ENCODE assay signal across 8 mouse cellular contexts in genomic region chr7:45896517-45897257, GRCm38 (mm10). TPM values are rescaled to one million over a fixed set of nuclear protein-coding genes. Genes with fewer than 3 reads are reported as not detected.
DNase-seq lines count a peak whose midpoint lies in the region; ATAC-seq lines count a peak whose summit lies in the region.

Syngr4 (minus strand) TSS chr7:45896714.
Tmem143 (plus strand) TSS chr7:45896941.

- H3K27me3 ChIP-seq in hindbrain, embryonic 11.5 days (ENCODE audit: control insufficient read depth, insufficient read depth, low read length) = no peaks in the 10 kb centered on the region

- H3K9ac ChIP-seq in hindbrain, embryonic 11.5 days (ENCODE audit: low read depth, low read length) = peak within 1 kb of the TSS; percentile 62

- no peaks in the 10 kb centered on the region for H3K9me3 ChIP-seq in hindbrain, embryonic 11.5 days (ENCODE audit: control insufficient read depth, low read length)

- 0 out of 2 replicates have a peak within 1 kb of the TSS, but pooled peaks have one; percentile 1 for H3K27ac ChIP-seq in hindbrain, embryonic 11.5 days (ENCODE audit: low read depth, low read length)

- no peaks in the 10 kb centered on the region for H3K36me3 ChIP-seq in hindbrain, embryonic 11.5 days (ENCODE audit: control insufficient read depth, insufficient read depth, low read length)

- no peaks in the 10 kb centered on the region for H3K4me1 ChIP-seq in hindbrain, embryonic 11.5 days (replicated peaks; ENCODE audit: control insufficient read depth, insufficient read depth, low read length)

- peak within 1 kb of the TSS; percentile 71 for H3K4me2 ChIP-seq in hindbrain, embryonic 11.5 days (replicated peaks; ENCODE audit: low read depth, low read length)

- peak; percentile 91 for ATAC-seq in hindbrain, embryonic 11.5 days (ENCODE audit: low FRiP score)

- DNase-seq in Muller cell, postnatal 12 days (ENCODE audit: inconsistent ontology term) = peak; percentile 96
- peak; percentile 99 for DNase-seq in cerebellum, adult 9-11 months
- DNase-seq in frontal cortex, adult 2 months (ENCODE audit: extremely low spot score in 1 of 2, low spot score in 1 of 2) = peak; percentile 97
- peak; percentile 98 for DNase-seq in hindbrain, embryonic 11.5 days (ENCODE audit: low spot score)
- peak; percentile 95 to 96 for DNase-seq in layer of hippocampus, postnatal 10 days (ENCODE audit: low spot score in 2 of 2)
- DNase-seq in lung, postnatal 10 days = peak; percentile 99
- peak; percentile 96 for DNase-seq in ovary, postnatal 36 days (ENCODE audit: low spot score)
- DNase-seq in thymus, postnatal 25 days = peak; percentile 95

- WGBS in hindbrain, embryonic 11.5 days = 2% methylated on average over 40 of the region's 40 CpGs

- peak within 1 kb of the TSS; percentile 46 for H3K4me3 ChIP-seq in hindbrain, embryonic 11.5 days (ENCODE audit: low read depth, low read length)

RNA-seq across cellular contexts. Expression of gene Syngr4, which starts in this region (rescaled TPM):
- polyA plus RNA-seq in frontal cortex, adult 2 months (2012; rRNA removed) = 0.15 TPM in 1 of 2 replicates, not detected in the other
- polyA plus RNA-seq in hindbrain, embryonic 11.5 days (2014; fragmentation: Nextera tagmentation; extraction: Ambion mirVana) = 0.63 and 0.99 TPM in 2 replicates
- total RNA-seq in layer of hippocampus, postnatal 10 days (2021) = under 1 TPM in 1 of 2 experiments, not detected in 1; 0.40 TPM

RNA-seq across cellular contexts. Expression of gene Tmem143, which starts in this region (rescaled TPM):
- polyA plus RNA-seq in frontal cortex, adult 2 months (2012; rRNA removed) = 32.5 and 33.6 TPM in 2 replicates
- polyA plus RNA-seq in hindbrain, embryonic 11.5 days (2014; fragmentation: Nextera tagmentation; extraction: Ambion mirVana) = 3.1 and 4.6 TPM in 2 replicates
- total RNA-seq in layer of hippocampus, postnatal 10 days (2021) = 10 to 100 TPM; 23.9 TPM

Comparison
In these comparisons a context has a peak if more than half of its experiments do, and no peak if none do; other contexts are left out.
1. Peak in every context shown above with its lines: DNase-seq, ATAC-seq, H3K4me3 ChIP-seq and H3K27ac ChIP-seq.